ENCODE assay signal across 9 mouse cellular contexts in genomic region chr16:75779271-75779670, GRCm38 (mm10). TPM values are rescaled to one million over a fixed set of nuclear protein-coding genes. Genes with fewer than 3 reads are reported as not detected.
A peak's percentile ranks its signal among the peaks of the same experiment; 100 is the strongest.
DNase-seq lines count a peak whose midpoint lies in the region; ATAC-seq and TF ChIP-seq lines count a peak whose summit lies in the region.
"Had no signal": no experiment of that assay in that cellular context is flagged by ENCODE, and none has a peak within 500 bp of the region (broad histone marks: within the 10 kb centered on the region; RNA-seq: fewer than 3 reads in every experiment).

No protein-coding gene starts in this region.

- ATAC-seq in activated CD4-positive, CD25-positive, alpha-beta regulatory T cell, adult 4 months = peak; percentile 75
- ATAC-seq in lung, postnatal 0 days = no peak
- no peak for ATAC-seq in intestine, embryonic 16.5 days

- WGBS in lung, postnatal 0 days = 29% methylated on average over 1 of the region's 1 CpGs
- 43% methylated on average over 1 of the region's 1 CpGs for WGBS in intestine, embryonic 16.5 days

- dilution Hi-C loops in CH12.LX (cut with MboI; ENCODE audit: extremely low pct_ligation_motif_present, extremely low pct_unique_long_range_greater_than_20kb, low sequenced_read_pairs) = no loop called here

- TF ChIP-seq CTCF in CH12.LX (conservative IDR thresholded peaks at IDR 0.05 in 1 of 2, IDR thresholded peaks at IDR 0.05 in 1 of 2; ENCODE audit: low read depth in 2 of 2, low read length in 2 of 2) = peak in 1 of 2 experiments; percentile 81; a peak in 2 of 4 replicates
- peak; percentile 68 for TF ChIP-seq CTCF in lung, postnatal 0 days (IDR thresholded peaks at IDR 0.05)

- H3K36me3 ChIP-seq in CH12.LX (replicated peaks in 1 of 2; ENCODE audit: control insufficient read depth in 1 of 2, insufficient read depth in 1 of 2, low read length in 1 of 2) = no peaks in the 10 kb centered on the region
- no peaks in the 10 kb centered on the region for H3K36me3 ChIP-seq in lung, postnatal 0 days (ENCODE audit: insufficient read depth, low read length)
- no peaks in the 10 kb centered on the region for H3K36me3 ChIP-seq in intestine, embryonic 16.5 days (ENCODE audit: control insufficient read depth, insufficient read depth, low read length)
- H3K36me3 ChIP-seq: embryonic facial prominence, embryonic 13.5 days; neural tube, embryonic 12.5 days had no signal

- no peak overlapping the region for H3K9ac ChIP-seq in CH12.LX (ENCODE audit: insufficient read depth, low read depth)
- H3K9ac ChIP-seq in lung, postnatal 0 days (replicated peaks; ENCODE audit: low read depth) = no peak overlapping the region
- no peak overlapping the region for H3K9ac ChIP-seq in intestine, embryonic 16.5 days (ENCODE audit: low read depth, low read length)
- H3K9ac ChIP-seq: embryonic facial prominence, embryonic 13.5 days; neural tube, embryonic 12.5 days had no signal

- H3K4me1 ChIP-seq in CH12.LX (ENCODE audit: control insufficient read depth in 1 of 2, insufficient read depth in 2 of 2) = no peaks in the 10 kb centered on the region
- H3K4me1 ChIP-seq in lung, postnatal 0 days (ENCODE audit: insufficient read depth, low read depth, low read length) = no peaks in the 10 kb centered on the region
- no peaks in the 10 kb centered on the region for H3K4me1 ChIP-seq in intestine, embryonic 16.5 days (ENCODE audit: control insufficient read depth, insufficient read depth, low read length)
- H3K4me1 ChIP-seq: embryonic facial prominence, embryonic 13.5 days; neural tube, embryonic 12.5 days had no signal

- no peaks in the 10 kb centered on the region for H3K79me2 ChIP-seq in CH12.LX (replicated peaks; ENCODE audit: control insufficient read depth, extremely low read depth, insufficient read depth, poor library complexity, severe bottlenecking)

- TF ChIP-seq RAD21 in CH12.LX (IDR thresholded peaks at IDR 0.05; ENCODE audit: low read depth, low read length) = peak; percentile 93

- H3K4me2 ChIP-seq in CH12.LX (ENCODE audit: insufficient read depth, low read depth, poor library complexity, severe bottlenecking) = no peak overlapping the region
- no peak overlapping the region for H3K4me2 ChIP-seq in lung, postnatal 0 days (replicated peaks; ENCODE audit: low read depth, low read length)
- H3K4me2 ChIP-seq in intestine, embryonic 16.5 days (ENCODE audit: low read depth, low read length) = no peak overlapping the region
- H3K4me2 ChIP-seq: embryonic facial prominence, embryonic 13.5 days; neural tube, embryonic 12.5 days had no signal

- no peak overlapping the region for H3K4me3 ChIP-seq in CH12.LX (replicated peaks in 1 of 3; ENCODE audit: low read depth in 2 of 3, low read length in 2 of 3, poor library complexity in 1 of 3)
- H3K4me3 ChIP-seq in lung, postnatal 0 days (ENCODE audit: low read depth, low read length) = no peak overlapping the region
- H3K4me3 ChIP-seq in intestine, embryonic 16.5 days (ENCODE audit: low read length) = no peak overlapping the region
- H3K4me3 ChIP-seq: embryonic facial prominence, embryonic 13.5 days; neural tube, embryonic 12.5 days had no signal

- no peaks in the 10 kb centered on the region for H3K27me3 ChIP-seq in CH12.LX (replicated peaks)
- H3K27me3 ChIP-seq in lung, postnatal 0 days (replicated peaks; ENCODE audit: insufficient read depth, low read length) = no peaks in the 10 kb centered on the region
- no peaks in the 10 kb centered on the region for H3K27me3 ChIP-seq in intestine, embryonic 16.5 days (replicated peaks; ENCODE audit: control insufficient read depth, insufficient read depth, low read length)
- H3K27me3 ChIP-seq: embryonic facial prominence, embryonic 13.5 days; neural tube, embryonic 12.5 days had no signal

- no peak overlapping the region for H3K27ac ChIP-seq in CH12.LX (ENCODE audit: insufficient read depth, low read depth)
- H3K27ac ChIP-seq in lung, postnatal 0 days (ENCODE audit: low read length) = no peak overlapping the region
- no peak overlapping the region for H3K27ac ChIP-seq in intestine, embryonic 16.5 days (ENCODE audit: low read length)
- H3K27ac ChIP-seq: embryonic facial prominence, embryonic 13.5 days; neural tube, embryonic 12.5 days had no signal

- in situ Hi-C loops in CH12.LX (cut with MboI; ENCODE audit: low pct_ligation_motif_present, low pct_unique_long_range_greater_than_20kb, low sequenced_read_pairs) = loop anchor here (10.0 to 25.0 kb wide), 3 partner anchors 236 to 1108 kb away; no protein-coding TSS in a partner anchor

- DNase-seq in kidney, postnatal 14 days = peak; percentile 34
- no peak for DNase-seq in kidney, adult 11 months
- peak; percentile 31 for DNase-seq in CH12.LX (ENCODE audit: extremely low read depth)
- DNase-seq in lung, postnatal 0 days (ENCODE audit: low spot score) = peak; percentile 69
- DNase-seq in layer of hippocampus, postnatal 25 days (ENCODE audit: extremely low spot score in 1 of 2, low spot score in 1 of 2) = no peak

- no peak for TF ChIP-seq POLR2A in CH12.LX (IDR thresholded peaks at IDR 0.05; ENCODE audit: low read depth, low read length)

- no peak for TF ChIP-seq EP300 in CH12.LX (IDR thresholded peaks at IDR 0.05; ENCODE audit: low read length)
- TF ChIP-seq EP300 in lung, postnatal 0 days (IDR thresholded peaks at IDR 0.05) = no peak

- H3K9me3 ChIP-seq in CH12.LX (replicated peaks; ENCODE audit: low read length) = no peaks in the 10 kb centered on the region
- no peaks in the 10 kb centered on the region for H3K9me3 ChIP-seq in lung, postnatal 0 days (ENCODE audit: low read length)
- H3K9me3 ChIP-seq in intestine, embryonic 16.5 days (ENCODE audit: control insufficient read depth, low read length) = no peaks in the 10 kb centered on the region
- H3K9me3 ChIP-seq: embryonic facial prominence, embryonic 13.5 days; neural tube, embryonic 12.5 days had no signal

TF ChIP-seq in CH12.LX, 34 proteins besides CTCF, POLR2A, EP300 and RAD21:
- TF ChIP-seq SMC3 (IDR thresholded peaks at IDR 0.05; ENCODE audit: low read depth, low read length) = peak; percentile 76
- no peak for TF ChIP-seq MAFK (IDR thresholded peaks at IDR 0.05; ENCODE audit: insufficient replicate concordance, low read length)
TF ChIP-seq in CH12.LX: peak in this region for 1.

RNA-seq across cellular contexts. Expression of gene Hspa13, which starts 12.4 kb away (rescaled TPM):
- total RNA-seq in CH12.LX (2012; rRNA removed) = 30.6 and 36.8 TPM in 2 replicates
- total RNA-seq in CH12.LX (2014; rRNA removed) = 38.9 and 45.9 TPM in 2 replicates
- polyA plus RNA-seq in CH12.LX (2012; ENCODE audit: insufficient read length, low read depth) = 20.4 and 21.3 TPM in 2 replicates
- polyA plus RNA-seq in activated CD4-positive, CD25-positive, alpha-beta regulatory T cell, adult 4 months (2017; shearing (Covaris generic)) = 10 to 100 TPM; 12.1 to 13.7 TPM
- 18.4 TPM in 2 replicates for polyA plus RNA-seq in lung, postnatal 0 days (2015; fragmentation: Nextera tagmentation; extraction: Ambion mirVana)
- polyA plus RNA-seq in intestine, embryonic 16.5 days (2015; fragmentation: Nextera tagmentation; extraction: Ambion mirVana) = 20.6 and 21.1 TPM in 2 replicates
- 10 to 100 TPM; 36.3 to 39.1 TPM for total RNA-seq in layer of hippocampus, postnatal 25 days (2021)

Comparison
In these comparisons a context has a peak if more than half of its experiments do, and no peak if none do; other contexts are left out.
1. DNase-seq: peak in kidney, postnatal 14 days (single experiment), CH12.LX (single experiment) and lung, postnatal 0 days (single experiment); none in kidney, adult 11 months (single experiment) and layer of hippocampus, postnatal 25 days (0 of 2).